Mouse (Mus musculus) common myeloid progenitor, adult 5-6 weeks (primary cell): ENCODE data around the gene Plcg2. TPM values are rescaled to one million over a fixed set of nuclear protein-coding genes. Genes with fewer than 3 reads are reported as not detected.

ENCODE experiments used
- ATAC-seq: replicated peaks from 2 replicates; pipeline ENCODE4 v1.8.0; 2016; ENCODE audit warnings: low read depth, mild to moderate bottlenecking, moderate TSS enrichment, inconsistent platforms; ENCODE audit not compliant: poor library complexity, severe bottlenecking
- total RNA-seq: library from RNA; stranded (forward); fragments of 200-1000, 187-1606 nt; gene quantifications from 2 replicates; pipeline ENCODE4 v1.2.3, GENCODE M21; 2017

The Plcg2 gene
- total RNA-seq, 1 experiment from 2014 or later, result 76.7 TPM

- ATAC-seq, result no peak
Observed at GRCm38 (mm10) chr8:117484731-117485130, 13.4 kb upstream of the Plcg2 start.

DNA sequence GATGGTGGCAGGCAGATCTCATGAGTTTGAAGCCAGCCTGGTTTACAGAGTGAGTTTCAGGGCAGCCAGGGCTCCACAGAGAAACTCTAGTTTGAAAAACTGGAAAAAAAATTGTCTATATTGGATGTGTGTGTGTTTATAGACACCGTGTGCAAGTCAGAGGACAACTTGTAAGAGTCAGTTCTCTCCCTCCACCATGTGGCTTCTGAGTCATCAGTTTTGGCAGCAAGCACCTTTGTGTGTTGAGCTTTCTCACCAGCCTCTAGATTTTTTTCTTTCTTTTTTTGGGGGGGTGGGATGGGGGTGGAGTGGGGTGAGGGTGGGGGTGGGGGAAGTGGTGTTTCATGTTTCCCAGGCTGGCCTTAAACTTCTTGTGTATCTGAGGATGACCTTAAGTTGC lies 12.8 kb upstream of the Plcg2 start:
- ATAC-seq, result no peak

- ATAC-seq, result no peak
Observed at GRCm38 (mm10) chr8:117488246-117489005, 9.7 kb upstream of the Plcg2 start.

- ATAC-seq, result no peak
Observed at GRCm38 (mm10) chr8:117493543-117493942, 4.5 kb upstream of the Plcg2 start.

- peak; percentile 45 for ATAC-seq
Observed at GRCm38 (mm10) chr8:117494874-117495273, 3.2 kb upstream of the Plcg2 start.

DNA sequence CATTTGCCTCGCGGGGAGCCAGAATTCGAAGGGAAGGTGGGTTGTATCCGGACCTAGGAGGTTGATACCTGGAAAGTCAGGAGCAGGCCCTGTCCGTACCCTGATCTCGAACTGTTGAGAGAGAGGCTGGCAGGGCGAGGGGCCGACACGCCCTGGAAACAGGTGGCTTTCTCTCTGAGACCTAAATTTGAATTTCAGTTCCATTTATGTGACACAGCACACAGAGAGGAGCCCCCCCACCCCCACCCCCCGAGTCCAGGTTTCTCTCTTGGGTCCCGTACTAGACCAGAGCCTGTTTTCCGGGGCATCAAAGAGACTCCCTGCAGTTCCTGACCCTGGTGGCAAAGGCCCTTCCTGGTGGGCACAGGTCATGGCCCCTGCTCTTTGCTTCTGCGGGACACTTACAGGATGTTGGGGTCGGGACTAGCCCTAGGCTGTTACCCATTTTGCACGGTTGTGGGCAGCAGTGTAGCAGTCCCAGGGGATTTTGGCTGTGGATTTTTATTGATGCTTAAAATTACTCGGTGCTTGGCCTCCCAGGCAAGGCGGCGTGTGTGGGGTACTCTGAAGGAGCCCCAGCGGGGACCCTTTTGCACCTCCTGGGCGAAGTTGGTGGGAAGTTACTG lies 937 bp downstream of the Plcg2 start:
- no peak for ATAC-seq

- ATAC-seq, result peak; percentile 19; the same call in 1 of the 2 replicates
Observed at GRCm38 (mm10) chr8:117500232-117500823, 2.2 kb downstream of the Plcg2 start.

GRCm38 (mm10) chr8:117501323-117501722 lies 3.2 kb downstream of the Plcg2 start:
- ATAC-seq, result no peak

GRCm38 (mm10) chr8:117503405-117504069 lies 5.4 kb downstream of the Plcg2 start:
- no peak for ATAC-seq

GRCm38 (mm10) chr8:117507703-117508102 lies 9.6 kb downstream of the Plcg2 start:
- 0 out of 2 replicates have a peak, but pooled peaks have one; percentile 47 for ATAC-seq

DNA sequence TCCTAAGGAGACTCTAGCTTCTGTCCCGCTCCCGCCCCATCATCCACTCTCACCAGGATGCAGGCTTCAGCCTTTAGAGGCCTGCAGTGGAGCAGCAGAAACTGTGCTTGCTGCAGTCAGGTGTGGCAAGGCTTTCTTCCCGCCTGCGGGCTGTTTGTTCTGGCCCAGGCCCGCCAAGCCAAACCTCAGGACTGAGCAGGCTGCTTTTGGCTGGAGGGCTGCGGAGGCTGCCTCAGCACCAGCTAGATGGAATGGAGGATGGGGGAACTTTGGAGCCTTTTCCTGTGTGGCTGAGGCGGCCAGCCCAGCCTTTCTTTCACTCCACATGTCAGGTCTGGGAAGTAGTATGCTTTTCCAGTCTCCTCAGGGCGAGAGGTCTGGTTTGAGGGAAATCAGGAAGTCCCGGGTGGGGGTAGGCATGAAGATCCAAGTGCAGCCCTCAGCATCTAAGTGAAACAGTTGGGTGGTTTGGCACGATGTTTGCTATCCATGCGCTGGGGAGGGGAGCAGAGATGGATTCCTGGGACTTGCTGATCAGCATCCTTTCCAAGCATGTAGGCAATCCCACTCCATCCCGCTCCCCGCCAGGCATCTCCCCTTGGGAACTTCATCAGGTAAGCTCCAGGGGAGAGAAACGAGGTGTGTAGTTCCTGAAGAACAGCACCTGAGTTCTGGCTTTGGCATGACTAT lies 18.9 kb downstream of the Plcg2 start:
- ATAC-seq, result no peak

GRCm38 (mm10) chr8:117517861-117518260 lies 19.8 kb downstream of the Plcg2 start:
- no peak for ATAC-seq

GRCm38 (mm10) chr8:117518873-117519272 lies 20.8 kb downstream of the Plcg2 start:
- ATAC-seq, result no peak

DNA sequence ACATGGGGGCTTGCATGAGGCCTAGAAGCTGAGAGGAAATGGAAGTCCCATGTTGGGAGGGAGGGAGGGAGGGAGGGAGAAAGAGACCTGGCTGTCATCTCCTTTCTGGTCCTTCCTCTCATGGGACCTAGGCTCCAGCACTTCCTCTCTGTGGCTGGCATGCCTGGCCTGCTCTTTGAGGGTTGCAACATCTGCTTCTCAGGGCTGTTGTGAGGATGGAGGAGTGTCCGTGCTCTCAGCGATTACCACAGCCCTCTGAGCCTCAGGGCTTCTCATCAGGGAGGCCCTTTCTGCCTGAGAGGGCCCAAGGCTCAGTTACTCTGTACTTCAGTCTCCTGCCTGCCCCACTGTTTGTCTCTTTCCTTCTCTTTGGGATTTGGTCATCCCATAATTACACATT lies 28.1 kb downstream of the Plcg2 start:
- ATAC-seq, result peak; percentile 94

- no peak for ATAC-seq
Observed at GRCm38 (mm10) chr8:117527983-117528382, 29.9 kb downstream of the Plcg2 start.

DNA sequence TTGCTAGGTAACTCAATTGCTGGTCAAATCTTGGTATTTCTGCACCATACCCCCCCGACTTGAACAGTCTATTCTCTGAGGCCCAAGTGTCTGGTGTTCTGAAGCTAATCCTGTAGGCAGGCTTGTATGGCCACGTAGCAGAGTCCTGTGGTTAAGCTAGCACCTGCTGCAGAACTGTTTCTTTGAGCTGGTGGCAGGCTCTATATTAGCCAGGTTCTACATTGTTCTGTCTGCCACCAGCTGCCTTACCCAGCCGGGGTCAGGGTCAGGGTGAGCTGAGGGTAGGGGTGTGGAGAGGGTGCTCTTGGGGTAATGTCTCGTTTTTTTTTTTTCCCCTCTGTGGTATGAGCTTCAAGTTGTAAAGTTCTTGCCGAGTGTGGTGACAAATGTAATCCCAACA lies 31.1 kb downstream of the Plcg2 start:
- ATAC-seq, result no peak; the same call in 1 of the 2 replicates

DNA sequence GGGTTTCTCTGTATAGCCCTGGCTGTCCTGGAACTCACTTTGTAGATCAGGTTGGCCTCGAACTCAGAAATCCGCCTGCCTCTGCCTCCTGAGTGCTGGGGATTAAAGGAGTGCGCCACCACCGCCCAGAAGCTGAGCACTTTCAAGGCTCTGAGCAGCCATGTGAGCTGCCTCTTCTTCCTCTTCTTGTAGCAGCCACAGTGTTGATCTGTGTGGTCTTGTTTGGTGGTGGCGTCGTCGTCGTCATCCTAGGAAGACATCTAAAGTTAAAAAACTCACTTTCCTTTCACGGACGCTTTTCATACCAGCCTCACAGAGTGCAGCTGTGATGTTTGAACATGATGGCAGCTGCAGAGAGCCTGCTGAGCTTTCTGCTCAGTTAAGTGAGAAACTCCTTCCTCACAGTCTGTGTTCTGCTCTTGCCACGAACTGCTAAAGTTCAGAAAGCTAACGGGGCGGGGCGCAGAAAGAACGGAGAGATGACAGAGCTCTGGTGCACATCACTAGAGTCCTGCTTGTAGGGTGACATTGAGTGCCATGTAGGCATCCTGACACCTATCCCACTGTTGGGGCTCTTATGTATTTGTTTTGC lies 34.4 kb downstream of the Plcg2 start:
- ATAC-seq, result peak; percentile 49

DNA sequence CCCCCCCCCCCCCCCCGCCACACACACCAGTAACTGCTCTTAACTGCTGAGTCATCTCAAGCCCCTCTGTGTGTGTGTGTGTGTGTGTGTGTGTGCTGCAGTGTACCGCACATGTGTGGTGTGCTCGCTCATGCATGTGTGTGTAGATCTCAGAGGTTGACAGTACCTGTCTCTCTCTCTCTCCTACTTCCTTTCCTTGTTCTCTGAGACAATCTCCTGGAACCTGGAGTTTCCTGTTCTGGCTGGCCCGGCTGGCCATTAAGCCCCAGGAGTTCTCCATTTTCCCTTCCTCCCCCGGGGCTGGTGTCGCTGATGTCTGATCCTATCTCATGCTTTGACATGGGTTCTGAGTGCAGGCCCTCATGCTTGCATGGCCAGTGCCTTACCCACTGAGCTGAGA lies 38.8 kb downstream of the Plcg2 start:
- ATAC-seq, result peak; percentile 51

DNA sequence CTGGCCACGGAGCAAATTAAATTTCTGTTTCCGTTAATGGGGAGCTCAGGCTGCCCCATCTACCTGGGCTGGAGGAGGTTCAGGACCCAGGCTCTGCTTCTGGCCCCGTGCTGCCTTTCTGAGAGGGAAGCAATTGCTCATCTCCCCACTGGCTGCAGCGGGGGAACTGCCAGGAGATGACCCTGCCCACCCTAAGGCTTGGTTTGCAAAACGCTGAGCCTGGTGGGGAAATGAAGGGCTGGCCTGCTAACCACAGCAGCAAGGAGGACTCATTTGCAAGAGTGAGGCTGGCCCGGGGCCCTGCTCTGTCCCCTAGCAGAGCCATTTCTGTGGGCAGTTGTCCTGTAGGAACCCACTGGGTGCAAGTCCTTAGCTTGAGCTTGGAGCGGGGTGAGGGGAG lies 39.7 kb downstream of the Plcg2 start:
- ATAC-seq, result peak; percentile 58

- peak; percentile 50 for ATAC-seq
Observed at GRCm38 (mm10) chr8:117542951-117543350, 44.9 kb downstream of the Plcg2 start.
